Mouse (Mus musculus): ENCODE data around the gene Cltb.
"Not testable (repeated sequence)": the region's sequence is repeated elsewhere in the genome, so short reads cannot be mapped to it uniquely, and the experiment has no call there.

Gene Cltb

DNA sequence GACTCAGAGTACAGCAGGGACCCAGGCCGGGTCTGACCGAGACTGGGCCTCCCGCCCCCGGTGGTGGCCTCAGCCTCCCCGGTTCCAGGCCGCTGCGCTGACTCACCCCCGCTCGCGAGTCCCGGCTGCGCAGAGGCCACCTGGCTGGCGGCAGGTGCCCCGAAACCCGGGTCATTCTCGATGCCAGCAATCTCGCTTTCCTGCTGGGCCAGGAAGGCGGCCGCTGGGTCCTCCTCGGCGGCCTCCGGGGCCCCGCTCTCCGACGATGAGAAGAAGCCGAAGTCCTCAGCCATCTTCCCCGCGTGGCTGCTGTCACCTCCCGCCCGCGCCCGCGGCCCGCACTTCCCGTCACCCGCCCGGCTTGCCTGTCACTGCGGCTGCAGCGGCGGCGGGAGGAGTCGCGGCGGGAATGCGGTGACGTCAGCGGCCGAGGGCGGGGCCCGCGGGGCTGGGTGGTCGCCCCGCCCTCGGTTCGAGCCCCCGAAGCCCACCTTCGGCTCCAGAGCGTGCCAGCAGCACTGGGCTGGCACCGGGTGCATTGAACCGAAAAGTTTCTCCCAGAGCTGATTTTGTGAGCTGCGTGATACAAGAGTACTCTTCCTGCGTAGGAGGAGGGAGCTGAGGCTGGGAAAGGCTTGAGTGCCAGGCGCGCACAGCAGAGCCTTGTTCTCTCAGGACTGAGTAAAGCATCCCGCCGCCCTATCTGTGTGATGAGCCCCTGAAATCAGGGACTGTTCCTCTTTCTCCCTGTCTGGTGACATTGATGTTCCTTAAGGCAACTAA lies at the start of gene Cltb:
Gene Cltb, minus strand, starts transcription at position 373 of the 783 bp plus-strand sequence.
- in situ Hi-C loops (cut with MboI; ENCODE audit: low pct_unique_long_range_greater_than_20kb in 1 of 2, low sequenced_read_pairs in 2 of 2, unreplicated experiment in 1 of 2): no loop called here

GRCm38 (mm10) chr13:54660877-54661276 lies 49.7 kb upstream of the Cltb start:
- in situ Hi-C loops (cut with MboI; ENCODE audit: low pct_unique_long_range_greater_than_20kb in 1 of 2, low sequenced_read_pairs in 2 of 2, unreplicated experiment in 1 of 2): no loop called here

- in situ Hi-C loops (cut with MboI; ENCODE audit: low pct_unique_long_range_greater_than_20kb in 1 of 2, low sequenced_read_pairs in 2 of 2, unreplicated experiment in 1 of 2): no loop called here
Measured at GRCm38 (mm10) chr13:54650461-54650860, 39.3 kb upstream of the Cltb start.

DNA sequence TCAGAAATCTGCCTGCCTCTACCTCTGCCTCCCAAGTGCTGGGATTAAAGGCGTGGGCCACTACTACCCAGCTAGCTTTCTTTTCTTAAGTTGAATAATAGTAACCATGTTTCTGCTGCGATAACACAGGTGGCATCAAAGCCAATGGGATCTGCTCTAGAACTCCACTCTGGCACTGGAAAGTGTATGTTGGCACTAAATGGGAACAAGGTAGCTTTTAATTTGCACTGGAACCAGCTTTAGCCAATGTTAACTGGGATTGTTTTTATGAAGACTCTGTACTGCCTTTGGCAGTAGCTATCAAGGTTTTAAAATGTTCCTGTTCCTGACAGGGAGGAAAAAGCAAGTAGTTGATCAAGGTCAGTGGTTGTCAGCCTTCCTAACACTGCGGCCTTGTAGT lies 23.9 kb upstream of the Cltb start:
- in situ Hi-C loops (cut with MboI; ENCODE audit: low pct_unique_long_range_greater_than_20kb in 1 of 2, low sequenced_read_pairs in 2 of 2, unreplicated experiment in 1 of 2): no loop called here

GRCm38 (mm10) chr13:54632731-54633277 lies 21.7 kb upstream of the Cltb start:
- in situ Hi-C loops (cut with MboI; ENCODE audit: low pct_unique_long_range_greater_than_20kb in 1 of 2, low sequenced_read_pairs in 2 of 2, unreplicated experiment in 1 of 2): no loop called here

DNA sequence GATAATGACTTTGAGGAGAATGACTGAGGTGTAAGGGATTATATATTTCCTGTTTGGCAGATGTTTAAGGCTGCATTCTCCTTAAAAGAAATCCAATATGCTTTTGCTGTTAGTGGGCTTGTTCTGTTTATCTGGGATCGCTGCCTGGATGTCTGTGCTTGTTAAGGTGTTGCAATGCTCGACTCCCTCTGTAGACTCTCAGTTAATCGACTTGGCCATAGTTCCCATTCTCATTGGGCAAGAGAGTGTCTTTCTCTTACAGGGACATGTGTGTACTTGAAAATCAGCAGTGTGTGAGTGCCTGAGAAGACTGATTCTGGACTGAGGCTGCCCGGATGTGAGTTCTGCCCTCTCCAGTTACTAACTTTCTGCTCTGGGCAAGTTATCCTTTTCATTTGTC lies 18.0 kb upstream of the Cltb start:
- in situ Hi-C loops (cut with MboI; ENCODE audit: low pct_unique_long_range_greater_than_20kb in 1 of 2, low sequenced_read_pairs in 2 of 2, unreplicated experiment in 1 of 2): no loop called here

GRCm38 (mm10) chr13:54621960-54622521 lies 10.9 kb upstream of the Cltb start:
- in situ Hi-C loops (cut with MboI; ENCODE audit: low pct_unique_long_range_greater_than_20kb in 1 of 2, low sequenced_read_pairs in 2 of 2, unreplicated experiment in 1 of 2): no loop called here

GRCm38 (mm10) chr13:54621155-54621932 lies 10.2 kb upstream of the Cltb start, which contains the start of gene Faf2:
Faf2 (plus strand) TSS chr13:54621784.
- in situ Hi-C loops (cut with MboI; ENCODE audit: low pct_unique_long_range_greater_than_20kb in 1 of 2, low sequenced_read_pairs in 2 of 2, unreplicated experiment in 1 of 2): no loop called here

GRCm38 (mm10) chr13:54616998-54617397 lies 5.9 kb upstream of the Cltb start:
- in situ Hi-C loops (cut with MboI; ENCODE audit: low pct_unique_long_range_greater_than_20kb in 1 of 2, low sequenced_read_pairs in 2 of 2, unreplicated experiment in 1 of 2): no loop called here

DNA sequence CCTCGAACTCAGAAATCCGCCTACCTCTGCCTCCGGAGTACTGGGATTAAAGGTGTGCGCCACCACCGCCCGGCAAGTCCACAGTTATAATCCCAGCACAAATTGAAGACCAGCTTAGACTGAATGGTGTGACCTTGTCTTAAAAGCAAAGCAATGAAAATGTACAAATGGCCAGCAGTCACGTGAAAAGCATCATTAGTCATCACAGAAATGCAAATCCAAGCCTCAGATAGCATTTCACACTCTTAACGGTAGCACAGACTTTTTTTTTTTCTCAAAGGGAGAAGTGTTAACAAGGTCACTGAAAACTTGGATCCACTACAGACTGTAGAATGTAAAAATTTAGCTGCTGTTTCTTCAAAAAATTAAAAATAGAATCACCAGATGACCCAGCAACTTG lies 5.2 kb upstream of the Cltb start:
- in situ Hi-C loops (cut with MboI; ENCODE audit: low pct_unique_long_range_greater_than_20kb in 1 of 2, low sequenced_read_pairs in 2 of 2, unreplicated experiment in 1 of 2): no loop called here

GRCm38 (mm10) chr13:54613141-54613540 lies 2.0 kb upstream of the Cltb start:
- in situ Hi-C loops (cut with MboI; ENCODE audit: low pct_unique_long_range_greater_than_20kb in 1 of 2, low sequenced_read_pairs in 2 of 2, unreplicated experiment in 1 of 2): not testable (repeated sequence)

- in situ Hi-C loops (cut with MboI; ENCODE audit: low pct_unique_long_range_greater_than_20kb in 1 of 2, low sequenced_read_pairs in 2 of 2, unreplicated experiment in 1 of 2): no loop called here
Measured at GRCm38 (mm10) chr13:54610613-54610971, 552 bp downstream of the Cltb start.

DNA sequence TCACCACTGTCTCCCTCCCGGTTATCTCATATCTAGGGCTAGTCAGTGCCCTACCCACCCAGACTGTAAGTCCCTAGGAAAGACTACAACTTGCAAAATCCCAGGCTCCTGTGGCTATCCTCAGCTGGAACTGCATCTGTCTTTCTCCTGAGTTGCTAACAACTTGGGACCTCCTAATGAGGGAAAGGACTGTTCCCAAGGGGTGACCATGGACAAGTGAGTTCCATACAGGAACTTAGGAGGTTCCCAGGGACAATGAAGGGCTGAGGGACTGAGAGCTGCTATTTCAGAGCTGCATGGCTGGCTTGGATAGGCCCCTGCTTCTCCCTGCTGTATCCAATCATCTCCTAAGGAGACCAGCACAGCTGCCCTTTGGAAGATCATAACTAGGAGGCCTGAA lies 1.8 kb downstream of the Cltb start:
- in situ Hi-C loops (cut with MboI; ENCODE audit: low pct_unique_long_range_greater_than_20kb in 1 of 2, low sequenced_read_pairs in 2 of 2, unreplicated experiment in 1 of 2): no loop called here

GRCm38 (mm10) chr13:54608666-54609065 lies 2.5 kb downstream of the Cltb start:
- in situ Hi-C loops (cut with MboI; ENCODE audit: low pct_unique_long_range_greater_than_20kb in 1 of 2, low sequenced_read_pairs in 2 of 2, unreplicated experiment in 1 of 2): no loop called here

GRCm38 (mm10) chr13:54608002-54608401 lies 3.1 kb downstream of the Cltb start:
- in situ Hi-C loops (cut with MboI; ENCODE audit: low pct_unique_long_range_greater_than_20kb in 1 of 2, low sequenced_read_pairs in 2 of 2, unreplicated experiment in 1 of 2): no loop called here

DNA sequence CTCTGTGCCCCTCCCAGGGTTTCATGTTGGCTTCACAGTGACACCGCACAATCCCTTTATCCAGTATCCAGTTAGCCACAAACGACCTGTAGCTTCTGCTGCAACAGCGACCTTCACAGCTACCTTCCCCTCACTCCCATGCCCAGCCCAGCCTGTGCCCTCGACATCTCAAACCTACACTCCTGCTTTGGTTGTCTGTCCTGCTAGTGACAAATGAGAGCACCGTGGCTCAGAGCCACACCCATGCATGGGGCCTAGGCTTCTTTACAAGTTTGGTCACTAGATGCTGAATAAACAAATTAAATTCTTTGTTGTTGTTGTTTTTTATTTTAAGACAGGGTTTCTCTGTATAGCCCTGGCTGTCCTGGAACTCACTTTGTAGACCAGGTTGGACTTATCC lies 3.9 kb downstream of the Cltb start:
- in situ Hi-C loops (cut with MboI; ENCODE audit: low pct_unique_long_range_greater_than_20kb in 1 of 2, low sequenced_read_pairs in 2 of 2, unreplicated experiment in 1 of 2): no loop called here

- in situ Hi-C loops (cut with MboI; ENCODE audit: low pct_unique_long_range_greater_than_20kb in 1 of 2, low sequenced_read_pairs in 2 of 2, unreplicated experiment in 1 of 2): no loop called here
Measured at GRCm38 (mm10) chr13:54605426-54605825, 5.7 kb downstream of the Cltb start.

DNA sequence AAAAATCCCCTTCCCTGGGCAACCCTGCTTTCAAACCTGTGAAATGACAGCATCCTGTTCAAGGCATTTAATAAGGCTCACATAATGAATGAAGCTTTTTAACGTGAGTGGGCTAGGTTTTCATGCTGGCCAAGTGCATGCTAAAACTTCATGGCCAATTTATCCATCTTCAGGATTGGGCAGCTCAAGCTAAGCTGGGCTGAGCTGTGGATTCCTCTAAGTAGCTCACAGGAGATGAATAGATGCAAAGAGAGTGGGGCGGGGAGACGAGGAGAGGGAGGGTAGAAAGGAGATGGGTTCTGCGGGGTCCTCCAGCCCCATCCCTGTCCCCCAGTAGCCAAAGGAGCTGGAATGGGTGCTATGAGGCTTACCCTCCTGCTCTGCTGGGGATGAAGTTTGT lies 6.9 kb downstream of the Cltb start:
- in situ Hi-C loops (cut with MboI; ENCODE audit: low pct_unique_long_range_greater_than_20kb in 1 of 2, low sequenced_read_pairs in 2 of 2, unreplicated experiment in 1 of 2): no loop called here

GRCm38 (mm10) chr13:54603501-54603900 lies 7.6 kb downstream of the Cltb start:
- in situ Hi-C loops (cut with MboI; ENCODE audit: low pct_unique_long_range_greater_than_20kb in 1 of 2, low sequenced_read_pairs in 2 of 2, unreplicated experiment in 1 of 2): no loop called here
